Mouse (Mus musculus): Measurements from ENCODE around the gene 6030468B19Rik. TPM values are rescaled to one million over a fixed set of nuclear protein-coding genes. Genes with fewer than 3 reads are reported as not detected.
A peak's percentile ranks its signal among the peaks of the same experiment; 100 is the strongest.

6030468B19Rik gene
- polyA plus RNA-seq, 1 experiment from 2014 or later, result 0.55 TPM

- Histone ChIP-seq H3K4me1 (peaks cover 29% of the 10 kb centered on the region), H3K4me2 (no peak overlapping the region), H3K4me3 (no peak overlapping the region), H3K9me3 (no peaks in the 10 kb centered on the region), H3K36me3 (no peaks in the 10 kb centered on the region), H3K27me3 (no peaks in the 10 kb centered on the region), H3K9ac (no peak overlapping the region), H3K27ac (no peak overlapping the region)
- WGBS, result 92% methylated on average over 8 of the region's 8 CpGs
- ATAC-seq (ENCODE audit: insufficient number of reproducible peaks, low FRiP score, low TSS enrichment, low read depth), result no peak
Observed at GRCm38 (mm10) chr11:117834086-117834485, 36.6 kb downstream of the 6030468B19Rik start.

GRCm38 (mm10) chr11:117836306-117836705 is 38.8 kb downstream of the 6030468B19Rik start:
- Histone ChIP-seq H3K27me3 (no peaks in the 10 kb centered on the region), H3K4me2 (no peak overlapping the region), H3K4me1 (peaks cover 20% of the 10 kb centered on the region), H3K27ac (no peak overlapping the region), H3K4me3 (0 out of 2 replicates have a peak overlapping the region, but pooled peaks have one; percentile 4), H3K36me3 (no peaks in the 10 kb centered on the region), H3K9me3 (no peaks in the 10 kb centered on the region), H3K9ac (no peak overlapping the region)
- no peak for ATAC-seq (ENCODE audit: insufficient number of reproducible peaks, low FRiP score, low TSS enrichment, low read depth)
- WGBS, result 24% methylated on average over 13 of the region's 13 CpGs

GRCm38 (mm10) chr11:117838572-117838971 is 41.1 kb downstream of the 6030468B19Rik start:
- Histone ChIP-seq H3K27ac (peak overlapping the region; percentile 50; the same call in 1 of the 2 replicates), H3K9me3 (no peaks in the 10 kb centered on the region), H3K4me2 (no peak overlapping the region), H3K9ac (no peak overlapping the region), H3K4me1 (peaks cover 11% of the 10 kb centered on the region), H3K36me3 (no peaks in the 10 kb centered on the region), H3K27me3 (no peaks in the 10 kb centered on the region), H3K4me3 (no peak overlapping the region)
- ATAC-seq (ENCODE audit: insufficient number of reproducible peaks, low FRiP score, low TSS enrichment, low read depth), result 0 out of 2 replicates have a peak, but pooled peaks have one; percentile 31
- 61% methylated on average over 2 of the region's 2 CpGs for WGBS

- no peaks in the 10 kb centered on the region for H3K27me3 ChIP-seq
- H3K4me1 ChIP-seq, result peaks cover 11% of the 10 kb centered on the region
- H3K4me2 ChIP-seq, result no peak overlapping the region
- H3K27ac ChIP-seq, result peak overlapping the region; percentile 50; the same call in 1 of the 2 replicates
- no peak for ATAC-seq (ENCODE audit: insufficient number of reproducible peaks, low FRiP score, low TSS enrichment, low read depth)
- no peaks in the 10 kb centered on the region for H3K36me3 ChIP-seq
- 85% methylated on average over 1 of the region's 1 CpGs for WGBS
- no peak overlapping the region for H3K4me3 ChIP-seq
- no peaks in the 10 kb centered on the region for H3K9me3 ChIP-seq
- no peak overlapping the region for H3K9ac ChIP-seq
Observed at GRCm38 (mm10) chr11:117839021-117839420, 41.6 kb downstream of the 6030468B19Rik start.

- no peak overlapping the region for H3K4me3 ChIP-seq
- no peak overlapping the region for H3K9ac ChIP-seq
- H3K4me1 ChIP-seq, result peaks cover 11% of the 10 kb centered on the region
- no peak overlapping the region for H3K4me2 ChIP-seq
- WGBS, result 39% methylated on average over 1 of the region's 1 CpGs
- ATAC-seq (ENCODE audit: insufficient number of reproducible peaks, low FRiP score, low TSS enrichment, low read depth), result no peak
- H3K27me3 ChIP-seq, result no peaks in the 10 kb centered on the region
- no peaks in the 10 kb centered on the region for H3K9me3 ChIP-seq
- H3K36me3 ChIP-seq, result no peaks in the 10 kb centered on the region
- H3K27ac ChIP-seq, result no peak overlapping the region
Observed at GRCm38 (mm10) chr11:117840910-117841309, 43.5 kb downstream of the 6030468B19Rik start.

- H3K4me3 ChIP-seq, result no peak overlapping the region
- no peak overlapping the region for H3K27ac ChIP-seq
- peaks cover 16% of the 10 kb centered on the region for H3K4me1 ChIP-seq
- no peak overlapping the region for H3K9ac ChIP-seq
- H3K27me3 ChIP-seq, result no peaks in the 10 kb centered on the region
- no peaks in the 10 kb centered on the region for H3K9me3 ChIP-seq
- no peak for ATAC-seq (ENCODE audit: insufficient number of reproducible peaks, low FRiP score, low TSS enrichment, low read depth)
- no peaks in the 10 kb centered on the region for H3K36me3 ChIP-seq
- no peak overlapping the region for H3K4me2 ChIP-seq
- 82% methylated on average over 2 of the region's 2 CpGs for WGBS
Observed at GRCm38 (mm10) chr11:117843434-117843833, 46.0 kb downstream of the 6030468B19Rik start.

GRCm38 (mm10) chr11:117844997-117845396 is 47.5 kb downstream of the 6030468B19Rik start:
- Histone ChIP-seq H3K4me2 (no peak overlapping the region), H3K4me3 (no peak overlapping the region), H3K27me3 (no peaks in the 10 kb centered on the region), H3K36me3 (no peaks in the 10 kb centered on the region), H3K9me3 (no peaks in the 10 kb centered on the region), H3K4me1 (peaks cover 20% of the 10 kb centered on the region), H3K9ac (no peak overlapping the region), H3K27ac (no peak overlapping the region)
- 63% methylated on average over 2 of the region's 2 CpGs for WGBS
- ATAC-seq (ENCODE audit: insufficient number of reproducible peaks, low FRiP score, low TSS enrichment, low read depth), result no peak

- no peaks in the 10 kb centered on the region for H3K9me3 ChIP-seq
- H3K4me1 ChIP-seq, result peaks cover 26% of the 10 kb centered on the region
- WGBS, result 81% methylated on average over 2 of the region's 2 CpGs
- no peaks in the 10 kb centered on the region for H3K36me3 ChIP-seq
- no peak overlapping the region for H3K4me3 ChIP-seq
- H3K27ac ChIP-seq, result no peak overlapping the region
- no peak overlapping the region for H3K9ac ChIP-seq
- no peak overlapping the region for H3K4me2 ChIP-seq
- ATAC-seq (ENCODE audit: insufficient number of reproducible peaks, low FRiP score, low TSS enrichment, low read depth), result no peak
- H3K27me3 ChIP-seq, result no peaks in the 10 kb centered on the region
Observed at GRCm38 (mm10) chr11:117845651-117846050, 48.2 kb downstream of the 6030468B19Rik start.

- Histone ChIP-seq H3K9ac (no peak overlapping the region), H3K9me3 (no peaks in the 10 kb centered on the region)
- ATAC-seq (ENCODE audit: insufficient number of reproducible peaks, low FRiP score, low TSS enrichment, low read depth), result no peak
Observed at GRCm38 (mm10) chr11:117846640-117847039, 49.2 kb downstream of the 6030468B19Rik start.

GRCm38 (mm10) chr11:117847593-117848215 is 50.2 kb downstream of the 6030468B19Rik start:
- Histone ChIP-seq H3K9me3 (no peaks in the 10 kb centered on the region), H3K27ac (peak overlapping the region; percentile 96), H3K36me3 (peaks cover 4% of the 10 kb centered on the region), H3K9ac (0 out of 2 replicates have a peak overlapping the region, but pooled peaks have one; percentile 72), H3K4me2 (peak overlapping the region; percentile 90), H3K4me3 (peak overlapping the region; percentile 70), H3K27me3 (no peaks in the 10 kb centered on the region), H3K4me1 (peaks cover 26% of the 10 kb centered on the region)
- ATAC-seq (ENCODE audit: insufficient number of reproducible peaks, low FRiP score, low TSS enrichment, low read depth), result no peak
- 65% methylated on average over 7 of the region's 7 CpGs for WGBS

More at GRCm38 (mm10) chr11:117846640-117847039, 49.2 kb downstream of the 6030468B19Rik start:
- peaks cover 26% of the 10 kb centered on the region for H3K4me1 ChIP-seq
- no peaks in the 10 kb centered on the region for H3K36me3 ChIP-seq
- no peak overlapping the region for H3K27ac ChIP-seq
- no peak overlapping the region for H3K4me3 ChIP-seq
- no peak overlapping the region for H3K4me2 ChIP-seq
- 47% methylated on average over 5 of the region's 5 CpGs for WGBS
- no peaks in the 10 kb centered on the region for H3K27me3 ChIP-seq

- peak overlapping the region; percentile 72 for H3K9ac ChIP-seq
- peak; percentile 82 for ATAC-seq (ENCODE audit: insufficient number of reproducible peaks, low FRiP score, low TSS enrichment, low read depth)
- no peaks in the 10 kb centered on the region for H3K9me3 ChIP-seq
- peak overlapping the region; percentile 90 for H3K4me2 ChIP-seq
- H3K4me1 ChIP-seq, result peaks cover 26% of the 10 kb centered on the region
- H3K36me3 ChIP-seq, result peaks cover 12% of the 10 kb centered on the region
- H3K27ac ChIP-seq, result peak overlapping the region; percentile 96
- peak overlapping the region; percentile 70 for H3K4me3 ChIP-seq
- WGBS, result 3% methylated on average over 19 of the region's 19 CpGs
- no peaks in the 10 kb centered on the region for H3K27me3 ChIP-seq
Observed at GRCm38 (mm10) chr11:117848271-117848984, 51.0 kb downstream of the 6030468B19Rik start.
